Mouse (Mus musculus): ENCODE results near the gene Traf6. TPM values are rescaled to one million over a fixed set of nuclear protein-coding genes. Genes with fewer than 3 reads are reported as not detected.

The Traf6 gene
- polyA plus RNA-seq (2017; shearing (Covaris generic)) = 10 to 100 TPM; 28.9 to 31.7 TPM

GRCm38 (mm10) chr2:101678236-101679021, at the start of gene Traf6:
Gene Traf6 (plus strand): TSS chr2:101678429.

GRCm38 (mm10) chr2:101649114-101649671, 29.0 kb upstream of the Traf6 start, which contains the start of the genes Rag1 and B230118H07Rik:
Gene Rag1 (minus strand): TSS chr2:101649501.
Gene B230118H07Rik (minus strand): TSS chr2:101649532.

Other genes starting within 250 kb of the Traf6 start
- gene Rag2, start 53.7 kb upstream of the Traf6 start, polyA plus RNA-seq (2017; shearing (Covaris generic)) = not detected
- under 1 TPM; 0.07 to 0.33 TPM for gene Rag1, start 28.9 kb upstream of the Traf6 start, polyA plus RNA-seq (2017; shearing (Covaris generic))
- 1 to 10 TPM; 1.6 to 4.7 TPM for gene B230118H07Rik, start 28.9 kb upstream of the Traf6 start, polyA plus RNA-seq (2017; shearing (Covaris generic))
- 1 to 10 TPM; 1.5 to 7.8 TPM for gene Prr5l, start 204.6 kb downstream of the Traf6 start, polyA plus RNA-seq (2017; shearing (Covaris generic))
- gene Commd9, start 207.8 kb downstream of the Traf6 start, polyA plus RNA-seq (2017; shearing (Covaris generic)) = 10 to 100 TPM; 24.4 to 24.6 TPM

Measured in inflammation-experienced regulatory T-cells (primary cell).